In the genomic region with DNA sequence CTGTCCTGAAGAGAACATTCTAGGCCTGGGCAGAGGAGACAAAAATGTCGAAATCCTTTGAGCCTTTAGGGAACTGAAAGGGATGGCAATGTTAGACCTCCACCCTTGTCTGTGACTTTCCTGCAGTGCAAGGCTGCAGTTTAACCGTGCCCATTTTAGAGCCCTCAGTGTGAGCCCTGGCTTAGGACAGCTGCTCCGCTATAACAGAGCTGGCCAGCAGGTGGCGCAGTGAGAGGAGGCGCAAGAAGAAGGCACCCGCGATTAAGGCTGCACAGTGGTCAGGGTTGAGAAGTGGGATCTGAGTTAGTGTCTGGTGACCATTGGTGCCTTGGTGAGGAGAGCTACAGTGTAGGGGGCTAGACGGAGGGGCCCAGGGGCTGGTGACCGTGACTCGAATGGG, we compare ENCODE assay signal across 8 mouse cellular contexts. TPM values are rescaled to one million over a fixed set of nuclear protein-coding genes. Genes with fewer than 3 reads are reported as not detected.
DNase-seq lines count a peak whose midpoint lies in the region; TF ChIP-seq lines count a peak whose summit lies in the region.

No protein-coding gene starts in this region.

- no peak for TF ChIP-seq POLR2A in lung, adult 2 months (IDR thresholded peaks at IDR 0.05; ENCODE audit: borderline replicate concordance, extremely low read depth, low read depth, low read length)
- 0 out of 2 replicates have a peak, but pooled peaks have one; percentile 17 for TF ChIP-seq POLR2A in olfactory bulb, adult 2 months (IDR thresholded peaks at IDR 0.05; ENCODE audit: insufficient read depth, low read depth, low read length)

- H3K4me1 ChIP-seq in lung, adult 2 months (ENCODE audit: control insufficient read depth, insufficient read depth, low read length), result 0 out of 2 replicates have a peak, but pooled peaks cover 2% of the 10 kb centered on the region
- H3K4me1 ChIP-seq in olfactory bulb, adult 2 months (ENCODE audit: control insufficient read depth, insufficient read depth, low read length), result peaks cover 15% of the 10 kb centered on the region

- WGBS in lung, adult 2 months, result 8% methylated on average over 10 of the region's 10 CpGs
- WGBS in olfactory bulb, adult 2 months, result 7% methylated on average over 10 of the region's 10 CpGs

- peak; percentile 84 for DNase-seq in A20 (ENCODE audit: low read depth, low spot score)
- DNase-seq in adrenal gland, adult 2 months, result peak; percentile 73
- DNase-seq in embryo, embryonic 11 days, result peak; percentile 86
- peak; percentile 47 to 80 for DNase-seq in heart, adult 18-20 months
- DNase-seq in kidney, postnatal 14 days, result peak; percentile 72
- peak; percentile 70 for DNase-seq in lung, adult 2 months
- DNase-seq in thymus, postnatal 0 days (ENCODE audit: low spot score), result peak; percentile 72

- peak; percentile 94 for TF ChIP-seq CTCF in lung, adult 2 months (IDR thresholded peaks at IDR 0.05; ENCODE audit: insufficient read depth, low read length)
- peak; percentile 96 for TF ChIP-seq CTCF in olfactory bulb, adult 2 months (IDR thresholded peaks at IDR 0.05; ENCODE audit: insufficient read depth, low read depth, low read length)

- no peak overlapping the region for H3K27ac ChIP-seq in olfactory bulb, adult 2 months (ENCODE audit: insufficient read depth, low read depth, low read length)

- H3K4me3 ChIP-seq in lung, adult 2 months (replicated peaks; ENCODE audit: extremely low read depth, low read depth, low read length), result no peak overlapping the region
- H3K4me3 ChIP-seq in olfactory bulb, adult 2 months (ENCODE audit: insufficient read depth, low read depth, low read length), result no peak overlapping the region

RNA-seq across cellular contexts. Expression of a gene that starts 12.1 kb away (rescaled TPM):
- total RNA-seq in adrenal gland, adult 2 months (2021), result not detected
- not detected in 2 replicates for polyA plus RNA-seq in adrenal gland, adult 2 months (2012; rRNA removed)
- total RNA-seq in heart, adult 18-20 months (2021), result not detected
- polyA plus RNA-seq in lung, adult 2 months (2012; rRNA removed), result not detected in 2 replicates
- polyA plus RNA-seq in olfactory bulb, adult 2 months (2012; ENCODE audit: insufficient read depth, insufficient read length, low replicate concordance, missing spikeins), result not detected in 2 replicates
- not detected in 2 replicates for polyA plus RNA-seq in thymus, postnatal 0 days (2015; fragmentation: Nextera tagmentation; extraction: Ambion mirVana)

RNA-seq across cellular contexts. Expression of a gene that starts 17.6 kb away (rescaled TPM):
- 1 to 10 TPM in 1 of 2 experiments, under 1 TPM in 1; 0.90 to 9.9 TPM for total RNA-seq in adrenal gland, adult 2 months (2021)
- 8.9 and 10.5 TPM in 2 replicates for polyA plus RNA-seq in adrenal gland, adult 2 months (2012; rRNA removed)
- total RNA-seq in heart, adult 18-20 months (2021), result under 1 TPM in 1 of 2 experiments, not detected in 1; 0.41 TPM
- polyA plus RNA-seq in lung, adult 2 months (2012; rRNA removed), result 0.66 and 4.5 TPM in 2 replicates
- polyA plus RNA-seq in olfactory bulb, adult 2 months (2012; ENCODE audit: insufficient read depth, insufficient read length, low replicate concordance, missing spikeins), result not detected in 2 replicates
- 0.17 and 0.22 TPM in 2 replicates for polyA plus RNA-seq in thymus, postnatal 0 days (2015; fragmentation: Nextera tagmentation; extraction: Ambion mirVana)

RNA-seq across cellular contexts. Expression of a gene that starts 49.5 kb away (rescaled TPM):
- total RNA-seq in adrenal gland, adult 2 months (2021), result 1 to 10 TPM; 1.0 to 2.0 TPM
- polyA plus RNA-seq in adrenal gland, adult 2 months (2012; rRNA removed), result 1.9 and 2.2 TPM in 2 replicates
- 10 to 100 TPM; 36.5 to 43.7 TPM for total RNA-seq in heart, adult 18-20 months (2021)
- 3.8 and 5.0 TPM in 2 replicates for polyA plus RNA-seq in lung, adult 2 months (2012; rRNA removed)
- polyA plus RNA-seq in olfactory bulb, adult 2 months (2012; ENCODE audit: insufficient read depth, insufficient read length, low replicate concordance, missing spikeins), result not detected in 2 replicates
- polyA plus RNA-seq in thymus, postnatal 0 days (2015; fragmentation: Nextera tagmentation; extraction: Ambion mirVana), result 0.42 and 0.59 TPM in 2 replicates
